Mouse (Mus musculus): ENCODE results near the gene Fbxw13.

- no peak for TF ChIP-seq CTCF (IDR thresholded peaks at IDR 0.05; ENCODE audit: low read depth, low read length)
- no peak for TF ChIP-seq POLR2A (IDR thresholded peaks at IDR 0.05; ENCODE audit: borderline replicate concordance, low read depth, low read length)
These were observed 28.5 kb downstream of the Fbxw13 start for GRCm38 (mm10) chr9:109167316-109167715.
